In the genomic region with DNA sequence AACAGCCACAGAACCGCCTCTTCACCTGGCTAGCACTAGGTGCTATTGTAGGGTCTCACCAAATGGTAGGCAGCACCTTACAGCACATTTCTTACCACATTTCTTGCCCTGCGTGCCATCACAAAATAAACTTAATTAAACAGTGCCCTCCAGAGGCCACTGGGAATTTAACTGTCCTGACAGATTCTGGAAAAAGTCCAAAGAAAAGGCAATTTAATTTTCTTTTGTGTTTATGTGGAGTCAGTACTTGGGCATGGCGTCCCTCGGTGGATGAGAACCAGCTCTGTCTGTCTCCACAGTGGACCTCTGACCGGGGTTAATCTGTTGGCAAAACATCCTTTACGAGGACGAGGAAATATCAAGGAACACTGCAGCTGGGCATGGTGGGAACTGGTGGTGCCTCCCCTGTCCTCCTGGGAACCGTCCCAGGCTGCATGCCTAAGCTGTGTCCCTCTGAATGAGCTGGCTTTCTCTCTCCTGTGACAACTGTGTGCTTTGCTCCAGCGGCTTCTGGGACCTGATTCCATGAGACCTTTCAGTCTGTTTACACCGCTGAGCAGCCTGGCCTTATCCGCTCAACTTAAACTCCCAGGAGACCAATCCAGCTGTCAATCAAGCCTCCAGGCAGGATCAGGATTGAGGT, we compare ENCODE assay signal across 8 mouse cellular contexts.
A peak's percentile ranks its signal among the peaks of the same experiment; 100 is the strongest.
DNase-seq lines count a peak whose midpoint lies in the region; ATAC-seq and TF ChIP-seq lines count a peak whose summit lies in the region.

No protein-coding gene starts in this region.

- H3K27ac ChIP-seq in intestine, postnatal 0 days (ENCODE audit: low read depth, low read length) = no peak overlapping the region
- peak overlapping the region; percentile 16; the same call in 1 of the 2 replicates for H3K27ac ChIP-seq in midbrain, embryonic 11.5 days (ENCODE audit: low read depth, low read length)

- peak; percentile 70 for TF ChIP-seq CTCF in intestine, postnatal 0 days (IDR thresholded peaks at IDR 0.05; ENCODE audit: low read depth)

- DNase-seq in urinary bladder, postnatal 36 days (ENCODE audit: low spot score in 2 of 2) = peak; percentile 38 to 43
- no peak for DNase-seq in urinary bladder, postnatal 10 days (ENCODE audit: low spot score)
- DNase-seq in embryo, embryonic 10.5 days (ENCODE audit: low spot score) = peak; percentile 77
- peak; percentile 76 for DNase-seq in heart, adult 8-10 months (ENCODE audit: low spot score)
- DNase-seq in left cerebral cortex, postnatal 25 days (ENCODE audit: low spot score in 2 of 2) = peak; percentile 56 to 59
- peak; percentile 92 for DNase-seq in midbrain, embryonic 11.5 days (ENCODE audit: low spot score, missing footprints)
- DNase-seq in thymus, postnatal 14 days = peak; percentile 43

- ATAC-seq in intestine, postnatal 0 days = no peak
- peak; percentile 83 for ATAC-seq in midbrain, embryonic 11.5 days (ENCODE audit: low FRiP score)

- intact Hi-C loops in left cerebral cortex, postnatal 25 days (cut with DNase I) = loop anchor here (2.0 to 10.0 kb wide), 3 partner anchors 206 to 372 kb away; a partner anchor contains a TSS

- no peaks in the 10 kb centered on the region for H3K27me3 ChIP-seq in intestine, postnatal 0 days (replicated peaks; ENCODE audit: control insufficient read depth, insufficient read depth, low read length)
- H3K27me3 ChIP-seq in midbrain, embryonic 11.5 days (ENCODE audit: control insufficient read depth, insufficient read depth, low read length) = no peaks in the 10 kb centered on the region

- no peaks in the 10 kb centered on the region for H3K9me3 ChIP-seq in intestine, postnatal 0 days (ENCODE audit: control insufficient read depth)
- no peaks in the 10 kb centered on the region for H3K9me3 ChIP-seq in midbrain, embryonic 11.5 days (ENCODE audit: control insufficient read depth, low read length)

- H3K4me1 ChIP-seq in intestine, postnatal 0 days (replicated peaks; ENCODE audit: control insufficient read depth, insufficient read depth, low read length) = no peaks in the 10 kb centered on the region
- H3K4me1 ChIP-seq in midbrain, embryonic 11.5 days (ENCODE audit: control insufficient read depth, insufficient read depth, low read length) = peaks cover 8% of the 10 kb centered on the region

- H3K4me2 ChIP-seq in intestine, postnatal 0 days (replicated peaks; ENCODE audit: low read depth) = peak overlapping the region; percentile 25
- peak overlapping the region; percentile 8; the same call in 1 of the 2 replicates for H3K4me2 ChIP-seq in midbrain, embryonic 11.5 days

- H3K36me3 ChIP-seq in intestine, postnatal 0 days (ENCODE audit: control insufficient read depth, insufficient read depth) = no peaks in the 10 kb centered on the region
- H3K36me3 ChIP-seq in midbrain, embryonic 11.5 days (ENCODE audit: control insufficient read depth, insufficient read depth, low read length) = no peaks in the 10 kb centered on the region

- 21% methylated on average over 11 of the region's 11 CpGs for WGBS in intestine, postnatal 0 days
- 22% methylated on average over 11 of the region's 11 CpGs for WGBS in midbrain, embryonic 11.5 days

- no peak overlapping the region for H3K9ac ChIP-seq in intestine, postnatal 0 days (ENCODE audit: low read depth, low read length)
- 0 out of 2 replicates have a peak overlapping the region, but pooled peaks have one; percentile 12 for H3K9ac ChIP-seq in midbrain, embryonic 11.5 days (ENCODE audit: low read length)

- no peak overlapping the region for H3K4me3 ChIP-seq in intestine, postnatal 0 days (ENCODE audit: low read depth, low read length)
- no peak overlapping the region for H3K4me3 ChIP-seq in midbrain, embryonic 11.5 days (ENCODE audit: low read depth, low read length)
